Mouse (Mus musculus): Measurements from ENCODE around the gene Nfic. TPM values are rescaled to one million over a fixed set of nuclear protein-coding genes. Genes with fewer than 3 reads are reported as not detected.

Gene Nfic
- polyA plus RNA-seq, 1 experiment from 2014 or later, result 29.2 TPM

DNA sequence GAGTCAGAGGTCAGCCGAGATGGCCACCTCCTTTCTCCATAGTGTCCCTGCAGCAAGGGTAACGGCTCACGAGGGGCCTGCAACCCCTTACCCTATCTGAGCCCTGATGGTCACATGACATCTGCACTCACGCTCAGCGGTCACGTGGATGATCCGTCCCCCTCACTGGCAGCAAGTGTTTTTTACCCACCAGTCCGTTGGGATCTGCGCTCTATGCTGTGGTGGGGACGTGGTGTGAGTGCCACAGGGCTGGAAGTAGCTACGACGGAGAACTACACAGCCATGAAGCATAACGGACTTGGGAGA lies 47.1 kb downstream of the Nfic start:
- no peak for TF ChIP-seq CTCF (IDR thresholded peaks at IDR 0.05; ENCODE audit: low read depth)
- Histone ChIP-seq H3K9me3 (ENCODE audit: control insufficient read depth) (no peaks in the 10 kb centered on the region), H3K36me3 (ENCODE audit: control insufficient read depth, insufficient read depth) (peaks cover 28% of the 10 kb centered on the region), H3K27ac (ENCODE audit: low read depth, low read length) (0 out of 2 replicates have a peak overlapping the region, but pooled peaks have one; percentile 7), H3K4me2 (replicated peaks; ENCODE audit: low read depth) (0 out of 2 replicates have a peak overlapping the region, but pooled peaks have one; percentile 24), H3K9ac (ENCODE audit: low read depth, low read length) (peak overlapping the region; percentile 18; the same call in 1 of the 2 replicates), H3K4me3 (ENCODE audit: low read depth, low read length) (no peak overlapping the region), H3K4me1 (replicated peaks; ENCODE audit: control insufficient read depth, insufficient read depth, low read length) (peaks cover 19% of the 10 kb centered on the region), H3K27me3 (replicated peaks; ENCODE audit: control insufficient read depth, insufficient read depth, low read length) (peaks cover 14% of the 10 kb centered on the region; the same call in 1 of the 2 replicates)
- WGBS, result 58% methylated on average over 13 of the region's 13 CpGs
- peak; percentile 2 for ATAC-seq

- Histone ChIP-seq H3K9me3 (ENCODE audit: control insufficient read depth) (no peaks in the 10 kb centered on the region), H3K9ac (ENCODE audit: low read depth, low read length) (peak overlapping the region; percentile 18; the same call in 1 of the 2 replicates), H3K4me1 (replicated peaks; ENCODE audit: control insufficient read depth, insufficient read depth, low read length) (peaks cover 19% of the 10 kb centered on the region), H3K4me3 (ENCODE audit: low read depth, low read length) (no peak overlapping the region), H3K36me3 (ENCODE audit: control insufficient read depth, insufficient read depth) (peaks cover 28% of the 10 kb centered on the region), H3K27ac (ENCODE audit: low read depth, low read length) (no peak overlapping the region), H3K27me3 (replicated peaks; ENCODE audit: control insufficient read depth, insufficient read depth, low read length) (peaks cover 14% of the 10 kb centered on the region; the same call in 1 of the 2 replicates), H3K4me2 (replicated peaks; ENCODE audit: low read depth) (peak overlapping the region; percentile 43)
- TF ChIP-seq CTCF (IDR thresholded peaks at IDR 0.05; ENCODE audit: low read depth), result peak; percentile 25; the same call in 1 of the 2 replicates
- ATAC-seq, result peak; percentile 22; the same call in 1 of the 2 replicates
- WGBS, result 27% methylated on average over 31 of the region's 31 CpGs
Observed at GRCm38 (mm10) chr10:81407539-81408423, 47.7 kb downstream of the Nfic start.

GRCm38 (mm10) chr10:81406504-81407440 lies 48.7 kb downstream of the Nfic start:
- 0 out of 2 replicates have a peak overlapping the region, but pooled peaks have one; percentile 31 for H3K9ac ChIP-seq (ENCODE audit: low read depth, low read length)
- WGBS, result 52% methylated on average over 24 of the region's 24 CpGs
- peaks cover 28% of the 10 kb centered on the region for H3K36me3 ChIP-seq (ENCODE audit: control insufficient read depth, insufficient read depth)
- no peak for TF ChIP-seq CTCF (IDR thresholded peaks at IDR 0.05; ENCODE audit: low read depth)
- peaks cover 23% of the 10 kb centered on the region for H3K4me1 ChIP-seq (replicated peaks; ENCODE audit: control insufficient read depth, insufficient read depth, low read length)
- H3K27me3 ChIP-seq (replicated peaks; ENCODE audit: control insufficient read depth, insufficient read depth, low read length), result peaks cover 14% of the 10 kb centered on the region; the same call in 1 of the 2 replicates
- no peak overlapping the region for H3K4me3 ChIP-seq (ENCODE audit: low read depth, low read length)
- ATAC-seq, result no peak
- peak overlapping the region; percentile 43 for H3K4me2 ChIP-seq (replicated peaks; ENCODE audit: low read depth)
- no peak overlapping the region for H3K27ac ChIP-seq (ENCODE audit: low read depth, low read length)
- H3K9me3 ChIP-seq (ENCODE audit: control insufficient read depth), result no peaks in the 10 kb centered on the region

DNA sequence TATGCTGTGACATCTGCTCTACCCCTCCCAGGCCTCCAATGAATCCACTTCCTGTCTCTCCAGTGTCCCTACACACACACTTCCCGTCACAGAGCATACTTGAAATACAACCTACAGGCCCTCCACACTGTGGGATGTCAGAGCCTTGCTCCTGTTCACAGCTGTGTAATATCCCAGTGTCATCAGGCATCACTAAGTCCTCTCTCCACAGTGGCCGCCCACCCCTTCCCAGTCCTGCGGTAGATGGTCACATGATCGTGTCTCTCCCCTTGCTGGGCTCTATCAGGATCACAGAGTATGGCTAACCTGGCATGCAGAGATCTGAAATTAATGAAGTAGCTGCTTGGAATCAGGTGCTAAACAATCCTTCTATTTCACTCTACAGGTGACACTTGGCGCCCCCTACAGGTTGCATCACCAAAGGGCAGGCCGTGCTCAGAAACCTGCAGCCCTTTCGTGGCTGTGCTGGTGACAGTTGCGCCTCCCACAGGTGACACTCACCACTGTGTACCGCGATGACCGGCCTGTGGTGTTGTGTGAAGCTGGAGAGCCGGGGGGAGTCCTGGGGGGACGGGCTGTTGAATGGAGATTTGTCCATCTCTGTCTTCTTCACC lies 49.7 kb downstream of the Nfic start:
- no peak overlapping the region for H3K4me2 ChIP-seq (replicated peaks; ENCODE audit: low read depth)
- H3K27ac ChIP-seq (ENCODE audit: low read depth, low read length), result peak overlapping the region; percentile 46; the same call in 1 of the 2 replicates
- whole genome bisulfite sequencing, result 53% methylated on average over 13 of the region's 13 CpGs
- TF ChIP-seq CTCF (IDR thresholded peaks at IDR 0.05; ENCODE audit: low read depth), result peak; percentile 86
- H3K9ac ChIP-seq (ENCODE audit: low read depth, low read length), result no peak overlapping the region
- peaks cover 14% of the 10 kb centered on the region; the same call in 1 of the 2 replicates for H3K27me3 ChIP-seq (replicated peaks; ENCODE audit: control insufficient read depth, insufficient read depth, low read length)
- no peaks in the 10 kb centered on the region for H3K9me3 ChIP-seq (ENCODE audit: control insufficient read depth)
- H3K4me3 ChIP-seq (ENCODE audit: low read depth, low read length), result no peak overlapping the region
- H3K4me1 ChIP-seq (replicated peaks; ENCODE audit: control insufficient read depth, insufficient read depth, low read length), result peaks cover 26% of the 10 kb centered on the region
- H3K36me3 ChIP-seq (ENCODE audit: control insufficient read depth, insufficient read depth), result peaks cover 28% of the 10 kb centered on the region
- ATAC-seq, result no peak

DNA sequence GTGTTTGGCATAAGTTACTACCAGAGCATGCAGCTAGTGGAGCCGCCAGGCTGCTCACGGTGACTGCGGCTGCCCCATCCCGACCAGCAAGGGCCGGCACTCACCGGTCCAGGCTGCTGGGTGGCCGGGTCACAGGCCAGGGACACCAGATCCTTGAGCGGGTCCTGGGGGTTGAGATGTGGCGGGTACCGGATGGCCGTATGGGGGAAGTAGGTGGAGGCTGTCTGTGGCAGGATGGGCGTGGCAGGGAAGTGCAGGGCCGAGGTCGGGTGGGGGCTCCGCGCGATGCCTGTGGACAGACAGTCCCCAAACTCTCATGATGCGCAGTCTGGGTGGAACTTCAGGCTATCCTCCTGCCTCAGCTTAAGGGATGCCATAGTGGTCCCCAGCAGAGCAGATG lies 50.7 kb downstream of the Nfic start:
- Histone ChIP-seq H3K4me3 (ENCODE audit: low read depth, low read length) (no peak overlapping the region), H3K4me1 (replicated peaks; ENCODE audit: control insufficient read depth, insufficient read depth, low read length) (peaks cover 24% of the 10 kb centered on the region), H3K4me2 (replicated peaks; ENCODE audit: low read depth) (no peak overlapping the region), H3K36me3 (ENCODE audit: control insufficient read depth, insufficient read depth) (peaks cover 28% of the 10 kb centered on the region), H3K27me3 (replicated peaks; ENCODE audit: control insufficient read depth, insufficient read depth, low read length) (peaks cover 14% of the 10 kb centered on the region; the same call in 1 of the 2 replicates), H3K9ac (ENCODE audit: low read depth, low read length) (no peak overlapping the region), H3K9me3 (ENCODE audit: control insufficient read depth) (no peaks in the 10 kb centered on the region), H3K27ac (ENCODE audit: low read depth, low read length) (no peak overlapping the region)
- TF ChIP-seq CTCF (IDR thresholded peaks at IDR 0.05; ENCODE audit: low read depth), result no peak
- ATAC-seq, result no peak
- WGBS, result 61% methylated on average over 18 of the region's 18 CpGs
